Mouse (Mus musculus): ENCODE measurements around the gene Ooep.
"Not testable (repeated sequence)": the region's sequence is repeated elsewhere in the genome, so short reads cannot be mapped to it uniquely, and the experiment has no call there.

DNA sequence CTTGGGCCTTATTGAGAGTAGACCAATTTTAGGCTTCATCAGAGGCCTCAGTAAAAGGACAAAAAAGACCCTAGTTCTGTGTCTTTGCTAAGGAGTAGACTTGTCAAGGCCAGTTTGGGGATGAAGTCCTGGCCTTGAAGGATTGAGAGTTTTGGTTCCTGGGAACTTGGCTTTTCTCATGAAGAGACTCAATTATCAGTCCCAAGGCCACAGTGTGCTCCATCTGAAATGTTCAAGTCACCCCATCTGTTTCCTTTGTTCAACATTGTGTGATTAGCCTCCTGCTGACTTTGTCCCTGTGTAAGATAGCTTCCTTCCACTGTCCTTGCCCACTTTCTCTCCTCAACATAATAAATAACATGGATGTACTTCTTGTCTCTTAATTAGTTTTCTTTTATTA lies 28.5 kb downstream of the Ooep start:
- not testable (repeated sequence) for TF ChIP-seq CTCF (conservative IDR thresholded peaks at IDR 0.05 in 1 of 2, IDR thresholded peaks at IDR 0.05 in 1 of 2; ENCODE audit: low read depth in 2 of 2, low read length in 2 of 2); MYC (IDR thresholded peaks at IDR 0.05; ENCODE audit: low read depth, low read length); POLR2A (IDR thresholded peaks at IDR 0.05; ENCODE audit: low read depth, low read length); MAX (IDR thresholded peaks at IDR 0.05; ENCODE audit: low read length); TCF12 (IDR thresholded peaks at IDR 0.05; ENCODE audit: low read depth, low read length); EP300 (IDR thresholded peaks at IDR 0.05; ENCODE audit: low read length); NELFE (IDR thresholded peaks at IDR 0.05; ENCODE audit: low read depth, low read length); MXI1 (IDR thresholded peaks at IDR 0.05; ENCODE audit: low read depth, low read length); USF1 (IDR thresholded peaks at IDR 0.05; ENCODE audit: low read depth, low read length); RAD21 (IDR thresholded peaks at IDR 0.05; ENCODE audit: low read depth, low read length); UBTF (IDR thresholded peaks at IDR 0.05; ENCODE audit: low read depth, low read length); HCFC1 (IDR thresholded peaks at IDR 0.05; ENCODE audit: low read depth, low read length)

Measured in CH12.LX (cell line).